Mouse (Mus musculus) stomach, embryonic 14.5 days (tissue): ENCODE data around the gene Ddias. TPM values are rescaled to one million over a fixed set of nuclear protein-coding genes. Genes with fewer than 3 reads are reported as not detected.
"Not testable (repeated sequence)": the region's sequence is repeated elsewhere in the genome, so short reads cannot be mapped to it uniquely, and the experiment has no call there.

Experiments
- ATAC-seq: fragments of 200-750 bp; cut with Nextera tagmentation; 2 replicates; pipeline ENCODE4 v1.8.0; 2017; ENCODE audit warnings: low read depth, moderate TSS enrichment; ENCODE audit not compliant: insufficient number of reproducible peaks, insufficient read depth, low FRiP score
- H3K27ac ChIP-seq: fragments of 300-500 bp; sonication (generic); 2 replicates; pipeline ENCODE4 v1.5.1; 2014; ENCODE audit warnings: mild to moderate bottlenecking, low read length, moderate library complexity, mixed read lengths
- H3K27me3 ChIP-seq: fragments of 300-500 bp; sonication (generic); 2 replicates; pipeline ENCODE4 v1.6.1; 2014; ENCODE audit warnings: low read length, control low read depth, mixed read lengths; ENCODE audit not compliant: control insufficient read depth, insufficient read depth
- H3K36me3 ChIP-seq: fragments of 300-500 bp; sonication (generic); 2 replicates; pipeline ENCODE4 v1.6.1; 2014; ENCODE audit warnings: mild to moderate bottlenecking, control low read depth, low read length, moderate library complexity, mixed read lengths; ENCODE audit not compliant: control insufficient read depth, insufficient read depth
- H3K4me1 ChIP-seq: fragments of 300-500 bp; sonication (generic); 2 replicates; pipeline ENCODE4 v1.6.1; 2014; ENCODE audit warnings: low read length, control low read depth, mixed read lengths; ENCODE audit not compliant: control insufficient read depth, insufficient read depth
- H3K4me2 ChIP-seq: fragments of 300-500 bp; sonication (generic); replicated peaks from 2 replicates; pipeline ENCODE4 v1.6.1; 2014; ENCODE audit warnings: low read depth, low read length, control low read depth
- H3K4me3 ChIP-seq: fragments of 300-500 bp; sonication (generic); 2 replicates; pipeline ENCODE4 v1.5.1; 2014; ENCODE audit warnings: low read depth, low read length, control low read depth
- H3K9ac ChIP-seq: fragments of 300-500 bp; sonication (generic); replicated peaks from 2 replicates; pipeline ENCODE4 v1.6.1; 2014; ENCODE audit warnings: low read depth, mild to moderate bottlenecking, control low read depth, low read length, moderate library complexity, mixed read lengths
- H3K9me3 ChIP-seq: fragments of 300-500 bp; sonication (generic); 2 replicates; pipeline ENCODE4 v1.6.1; 2016; ENCODE audit warnings: low read depth, low read length, control low read depth; ENCODE audit not compliant: control insufficient read depth
- WGBS: fragments of 180-500 bp; shearing (Covaris S2); extraction: QIAGEN DNeasy Blood & Tissue Kit; methylation state at CpG from one replicate; pipeline ENCODE4 v1.1.7; 2014; 5-methylcytosine and 5-hydroxymethylcytosine counted together
- polyA plus RNA-seq: library from polyadenylated mRNA; unstranded; fragments of >200 nt; fragmentation: Nextera tagmentation; extraction: Ambion mirVana; gene quantifications from 2 replicates; pipeline ENCODE4 v1.2.1, GENCODE M21; 2014

The Ddias gene
- 9.9 and 13.2 TPM in 2 replicates for polyA plus RNA-seq

GRCm38 (mm10) chr7:92874116-92874675, at the start of gene Ddias, which contains the start of gene Prcp:
TSS of gene Ddias (minus strand) at chr7:92874247.
TSS of gene Prcp (plus strand) at chr7:92874470.
- H3K9ac ChIP-seq: peak within 1 kb of the TSS; percentile 62

GRCm38 (mm10) chr7:92920857-92921172, 46.8 kb upstream of the Ddias start:
- no peaks in the 10 kb centered on the region for H3K4me1 ChIP-seq
- no peak overlapping the region for H3K4me3 ChIP-seq
- H3K27ac ChIP-seq: no peak overlapping the region
- no peak overlapping the region for H3K9ac ChIP-seq
- no peak for ATAC-seq
- H3K27me3 ChIP-seq: no peaks in the 10 kb centered on the region
- H3K4me2 ChIP-seq: no peak overlapping the region
- no peaks in the 10 kb centered on the region for H3K9me3 ChIP-seq
- H3K36me3 ChIP-seq: no peaks in the 10 kb centered on the region
- 80% methylated on average over 2 of the region's 2 CpGs for WGBS

More at GRCm38 (mm10) chr7:92874116-92874675, at the start of gene Ddias, which contains the start of gene Prcp:
- no peaks in the 10 kb centered on the region for H3K9me3 ChIP-seq
- peaks cover 12% of the 10 kb centered on the region for H3K4me1 ChIP-seq
- no peaks in the 10 kb centered on the region for H3K27me3 ChIP-seq
- H3K36me3 ChIP-seq: no peaks in the 10 kb centered on the region
- H3K27ac ChIP-seq: peak within 1 kb of the TSS; percentile 96
- H3K4me2 ChIP-seq: peak within 1 kb of the TSS; percentile 76
- peak; percentile 84 for ATAC-seq
- WGBS: under 1% methylated on average over 53 of the region's 53 CpGs
- H3K4me3 ChIP-seq: peak within 1 kb of the TSS; percentile 55

- Histone ChIP-seq H3K4me1 (no peaks in the 10 kb centered on the region), H3K4me3 (no peak overlapping the region), H3K4me2 (no peak overlapping the region), H3K27me3 (no peaks in the 10 kb centered on the region), H3K9me3 (no peaks in the 10 kb centered on the region), H3K36me3 (no peaks in the 10 kb centered on the region), H3K9ac (no peak overlapping the region), H3K27ac (no peak overlapping the region)
- 82% methylated on average over 6 of the region's 6 CpGs for WGBS
- no peak for ATAC-seq
Observed at GRCm38 (mm10) chr7:92920172-92920856, 46.3 kb upstream of the Ddias start.

DNA sequence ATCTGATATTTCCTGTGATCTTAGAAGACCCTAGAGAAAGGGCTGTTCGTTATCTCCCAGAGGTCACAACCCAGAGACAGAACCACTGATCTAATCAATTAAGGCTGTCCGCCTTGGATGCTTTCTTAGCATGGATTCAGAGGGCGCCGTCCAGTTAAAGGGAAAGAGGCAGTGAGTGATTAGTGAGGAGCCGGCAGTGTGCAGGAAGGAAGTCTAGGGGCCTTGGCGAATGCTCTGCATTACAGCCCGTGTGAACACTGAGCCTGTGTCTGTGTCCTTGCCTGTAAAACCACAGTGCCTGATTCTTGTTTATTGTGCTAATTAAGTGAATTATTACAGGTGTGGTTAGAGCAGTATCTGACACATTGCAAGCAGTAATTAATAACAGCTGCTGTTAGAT, 30.2 kb upstream of the Ddias start:
- not testable (repeated sequence) for ATAC-seq, H3K9ac ChIP-seq, H3K36me3 ChIP-seq, H3K4me2 ChIP-seq, H3K4me3 ChIP-seq, H3K4me1 ChIP-seq, H3K9me3 ChIP-seq, H3K27ac ChIP-seq, H3K27me3 ChIP-seq
- WGBS: 33% methylated on average over 7 of the region's 7 CpGs

DNA sequence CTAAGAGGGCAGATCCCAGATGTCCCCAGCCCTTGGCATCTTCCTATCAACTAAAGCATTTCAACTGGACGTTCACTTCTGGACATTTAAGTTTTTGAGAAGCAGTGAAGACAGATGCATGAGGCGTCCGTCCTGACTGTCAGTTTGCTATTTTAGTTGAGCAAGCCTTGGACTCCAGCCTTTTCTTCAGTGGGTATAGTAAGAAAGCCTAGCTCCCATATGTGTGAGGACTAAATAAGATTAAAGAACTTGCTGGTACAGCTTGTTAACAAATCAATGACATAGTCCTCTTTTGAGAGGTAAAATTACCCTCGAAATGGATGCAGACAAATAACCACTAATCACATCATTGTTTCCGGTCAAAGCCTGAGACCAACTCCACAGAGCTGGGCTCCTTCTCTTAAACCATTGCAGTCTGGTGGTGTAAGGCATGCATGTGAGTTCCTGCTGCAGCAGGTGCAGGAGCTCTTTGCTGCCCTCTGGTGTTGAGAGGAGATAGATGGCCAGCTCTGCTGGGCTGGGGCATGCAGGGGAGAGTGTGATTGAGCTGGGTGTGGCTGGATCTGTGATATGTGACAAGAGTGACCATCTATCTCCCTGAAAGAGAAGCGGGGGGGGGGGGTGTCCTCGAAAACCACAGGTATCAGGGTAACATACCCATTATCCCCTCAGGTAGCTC, 29.5 kb upstream of the Ddias start:
- WGBS: 49% methylated on average over 7 of the region's 7 CpGs
- H3K9ac ChIP-seq: no peak overlapping the region
- ATAC-seq: peak; percentile 89

GRCm38 (mm10) chr7:92897021-92897420, 23.0 kb upstream of the Ddias start:
- no peak overlapping the region for H3K4me2 ChIP-seq
- no peak overlapping the region for H3K4me3 ChIP-seq
- H3K27me3 ChIP-seq: no peaks in the 10 kb centered on the region
- no peaks in the 10 kb centered on the region for H3K36me3 ChIP-seq
- 46% methylated on average over 2 of the region's 2 CpGs for WGBS
- 0 out of 2 replicates have a peak, but pooled peaks cover 4% of the 10 kb centered on the region for H3K9me3 ChIP-seq
- H3K27ac ChIP-seq: no peak overlapping the region
- H3K9ac ChIP-seq: no peak overlapping the region
- ATAC-seq: no peak
- no peaks in the 10 kb centered on the region for H3K4me1 ChIP-seq

More for the DNA sequence above, 29.5 kb upstream of the Ddias start:
- Histone ChIP-seq H3K4me1 (no peaks in the 10 kb centered on the region), H3K4me3 (no peak overlapping the region), H3K9me3 (no peaks in the 10 kb centered on the region), H3K4me2 (no peak overlapping the region), H3K27me3 (no peaks in the 10 kb centered on the region), H3K27ac (no peak overlapping the region), H3K36me3 (no peaks in the 10 kb centered on the region)

DNA sequence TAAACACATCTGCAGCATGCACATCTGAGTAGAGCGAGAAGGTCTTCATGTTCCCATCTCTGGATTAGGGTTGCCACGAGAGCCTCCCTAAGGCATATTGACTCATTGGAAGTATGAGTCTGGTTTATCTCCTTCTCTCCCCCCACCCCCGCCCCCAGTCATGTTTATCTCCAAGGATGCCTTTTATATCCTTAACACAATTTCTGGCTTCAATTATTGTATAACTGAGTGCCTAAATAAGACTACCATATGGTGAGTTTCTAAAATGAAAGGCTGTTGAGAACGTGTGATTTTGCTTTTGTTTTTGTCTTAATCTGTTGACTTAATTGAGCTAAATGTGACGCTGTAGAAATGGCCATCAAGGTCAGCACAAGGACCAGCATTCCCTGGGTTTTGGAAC, 22.0 kb upstream of the Ddias start:
- no peaks in the 10 kb centered on the region for H3K4me1 ChIP-seq
- 75% methylated on average over 5 of the region's 5 CpGs for WGBS
- H3K4me3 ChIP-seq: no peak overlapping the region

GRCm38 (mm10) chr7:92893478-92893877, 19.4 kb upstream of the Ddias start:
- Histone ChIP-seq H3K36me3 (no peaks in the 10 kb centered on the region), H3K4me2 (no peak overlapping the region), H3K4me3 (no peak overlapping the region), H3K27ac (no peak overlapping the region), H3K27me3 (no peaks in the 10 kb centered on the region), H3K9me3 (0 out of 2 replicates have a peak, but pooled peaks cover 4% of the 10 kb centered on the region), H3K4me1 (no peaks in the 10 kb centered on the region), H3K9ac (no peak overlapping the region)
- no peak for ATAC-seq
- 49% methylated on average over 3 of the region's 3 CpGs for WGBS

More for the DNA sequence above, 22.0 kb upstream of the Ddias start:
- H3K9me3 ChIP-seq: 0 out of 2 replicates have a peak, but pooled peaks cover 4% of the 10 kb centered on the region
- H3K4me2 ChIP-seq: no peak overlapping the region
- no peak overlapping the region for H3K27ac ChIP-seq
- no peaks in the 10 kb centered on the region for H3K27me3 ChIP-seq
- H3K9ac ChIP-seq: no peak overlapping the region
- H3K36me3 ChIP-seq: no peaks in the 10 kb centered on the region
- no peak for ATAC-seq
